Mouse (Mus musculus) liver, postnatal 0 days (tissue): ENCODE results near the gene Ucp3. TPM values are rescaled to one million over a fixed set of nuclear protein-coding genes. Genes with fewer than 3 reads are reported as not detected.

ENCODE experiments used
- ATAC-seq: fragments of 200-750 bp; cut with Nextera tagmentation; 2 replicates; pipeline ENCODE4 v1.8.0; 2017; ENCODE audit warnings: mild to moderate bottlenecking, moderate library complexity
- DNase-seq: peaks from one replicate; pipeline ENCODE4 v3.0.0-alpha.2; 2016
- H3K27ac ChIP-seq: fragments of 300-500 bp; sonication (generic); 2 replicates; pipeline ENCODE4 v1.5.1; 2014; ENCODE audit warnings: antibody characterized with exemption, moderate library complexity, mild to moderate bottlenecking, low read depth
- H3K27me3 ChIP-seq: fragments of 300-500 bp; sonication (generic); 2 replicates; pipeline ENCODE4 v1.6.1; 2014; ENCODE audit warnings: low read length, control low read depth, mixed read lengths; ENCODE audit not compliant: insufficient read depth
- H3K36me3 ChIP-seq: fragments of 300-500 bp; sonication (generic); replicated peaks from 2 replicates; pipeline ENCODE4 v1.6.1; 2014; ENCODE audit warnings: mild to moderate bottlenecking, control low read depth, low read length, moderate library complexity, mixed read lengths; ENCODE audit not compliant: insufficient read depth
- H3K4me1 ChIP-seq: fragments of 300-500 bp; sonication (generic); 2 replicates; pipeline ENCODE4 v1.6.1; 2014; ENCODE audit warnings: antibody characterized with exemption, mild to moderate bottlenecking, control low read depth; ENCODE audit not compliant: insufficient read depth
- H3K4me2 ChIP-seq: fragments of 300-500 bp; sonication (generic); 2 replicates; pipeline ENCODE4 v1.6.1; 2014; ENCODE audit warnings: low read depth, mild to moderate bottlenecking, low read length, moderate library complexity, mixed read lengths
- H3K4me3 ChIP-seq: fragments of 300-500 bp; sonication (generic); 2 replicates; pipeline ENCODE4 v1.5.1; 2014; ENCODE audit warnings: low read depth, low read length
- H3K9ac ChIP-seq: fragments of 300-500 bp; sonication (generic); replicated peaks from 2 replicates; pipeline ENCODE4 v1.6.1; 2014; ENCODE audit warnings: mild to moderate bottlenecking, moderate library complexity
- H3K9me3 ChIP-seq: fragments of 300-500 bp; sonication (generic); 2 replicates; pipeline ENCODE4 v1.6.1; 2016; ENCODE audit warnings: mild to moderate bottlenecking, control low read depth, low read length, mixed read lengths
- CTCF ChIP-seq: sonication (generic); IDR thresholded peaks from 2 replicates; pipeline ENCODE4 v1.5.1; 2016; ENCODE audit warnings: antibody characterized with exemption, low read depth
- EP300 ChIP-seq: IDR thresholded peaks from 2 replicates; pipeline ENCODE4 v1.6.1; 2016; ENCODE audit warnings: antibody characterized with exemption, low read depth, mild to moderate bottlenecking
- WGBS: fragments of 180-500 bp; shearing (Covaris S2); extraction: QIAGEN DNeasy Blood & Tissue Kit; methylation state at CpG from one replicate; pipeline ENCODE4 v1.1.7; 2014; ENCODE audit not compliant: insufficient replicate concordance; 5-methylcytosine and 5-hydroxymethylcytosine counted together
- polyA plus RNA-seq: library from polyadenylated mRNA; unstranded; fragments of >200 nt; fragmentation: Nextera tagmentation; extraction: Ambion mirVana; gene quantifications from 2 replicates; pipeline ENCODE4 v1.2.1, GENCODE M21; 2015

Gene Ucp3
- polyA plus RNA-seq, 1 experiment from 2014 or later = 0.08 TPM

DNA sequence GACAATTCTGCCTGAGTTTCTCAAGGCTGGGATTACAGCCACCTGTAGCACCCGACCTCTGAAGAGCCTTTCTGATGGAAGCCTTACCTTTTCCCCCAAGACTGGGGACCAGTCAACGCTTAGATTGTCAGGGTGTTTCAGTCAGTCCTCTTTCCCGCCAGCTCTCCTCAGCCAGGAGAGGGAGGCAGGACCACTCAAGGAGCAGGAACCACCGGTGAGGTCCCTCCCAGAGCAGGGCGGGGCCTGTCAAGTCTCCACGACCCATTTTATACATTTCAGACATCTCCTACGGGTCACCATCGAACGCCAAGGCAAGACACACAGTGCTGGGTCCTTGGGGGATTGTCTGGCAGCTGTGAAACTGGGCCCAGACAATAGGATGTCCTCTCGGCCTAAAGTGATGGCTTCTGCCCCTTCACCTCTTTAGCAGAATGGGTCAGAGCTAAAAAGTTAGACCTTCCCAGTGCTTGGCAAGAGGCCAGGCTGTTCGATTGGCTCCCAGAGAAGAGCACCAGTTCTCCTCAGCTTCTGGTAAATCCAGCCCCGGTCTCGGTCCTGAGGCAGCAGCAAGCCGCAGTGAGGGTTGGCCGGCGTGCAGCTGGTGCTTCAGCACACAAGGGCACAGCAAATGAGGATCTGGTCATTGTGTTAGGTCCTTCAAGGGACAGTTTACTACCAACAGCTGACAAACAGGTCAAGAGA lies 27.6 kb downstream of the Ucp3 start:
- H3K4me1 ChIP-seq = peaks cover 43% of the 10 kb centered on the region
- H3K4me2 ChIP-seq = no peak overlapping the region
- H3K36me3 ChIP-seq = peaks cover 53% of the 10 kb centered on the region
- H3K9me3 ChIP-seq = no peaks in the 10 kb centered on the region
- ATAC-seq (no peak), DNase-seq (peak; percentile 60)
- H3K27ac ChIP-seq = peak overlapping the region; percentile 58
- no peak overlapping the region; the same call in 1 of the 2 replicates for H3K9ac ChIP-seq
- 62% methylated on average over 16 of the region's 16 CpGs for WGBS
- H3K4me3 ChIP-seq = no peak overlapping the region
- peak; percentile 22; the same call in 1 of the 2 replicates for TF ChIP-seq EP300
- TF ChIP-seq CTCF = no peak
- H3K27me3 ChIP-seq = no peaks in the 10 kb centered on the region

DNA sequence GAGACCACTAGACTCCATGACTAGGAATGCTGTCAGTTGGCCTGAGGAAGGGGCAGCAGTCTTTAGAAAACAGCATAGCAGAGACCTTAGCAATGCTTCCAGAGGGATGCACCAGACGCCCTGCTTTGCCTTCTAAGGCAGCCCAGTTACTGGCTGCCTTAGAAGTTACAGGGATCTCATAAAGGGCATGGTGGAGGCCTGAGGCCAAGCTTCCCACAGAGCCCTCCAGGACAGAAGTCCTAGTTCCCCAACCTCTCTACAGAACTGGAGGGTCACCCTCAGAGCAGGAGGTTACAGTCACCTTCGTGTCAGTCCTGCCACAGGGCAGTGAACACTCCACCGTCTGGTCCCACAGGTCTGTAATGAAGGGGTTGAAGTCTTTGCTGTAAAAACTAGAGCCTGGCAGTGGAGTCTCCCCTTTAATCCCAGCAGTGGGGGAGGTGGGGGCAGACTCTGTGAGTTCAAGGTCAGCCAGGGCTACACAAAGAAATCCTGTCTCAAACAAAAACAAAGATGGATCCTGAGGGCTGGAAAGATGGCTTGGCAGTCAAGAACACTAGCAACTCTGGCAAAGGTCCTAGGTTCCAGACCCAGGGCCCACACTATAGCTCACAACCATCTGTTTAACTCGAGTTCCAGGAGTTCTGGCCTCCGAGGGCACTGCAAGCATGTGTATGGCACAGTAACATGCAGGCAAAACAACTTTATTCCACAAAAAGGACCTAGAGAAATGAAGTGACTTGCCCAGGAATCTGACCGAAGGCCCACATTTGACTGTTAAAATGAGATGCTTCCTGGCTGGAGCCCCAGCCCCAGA lies 28.4 kb downstream of the Ucp3 start:
- ATAC-seq = 0 out of 2 replicates have a peak, but pooled peaks have one; percentile 1
- peak; percentile 34 for DNase-seq
- H3K9ac ChIP-seq = no peak overlapping the region
- H3K27me3 ChIP-seq = no peaks in the 10 kb centered on the region
- H3K27ac ChIP-seq = peak overlapping the region; percentile 58
- TF ChIP-seq CTCF (no peak), EP300 (0 out of 2 replicates have a peak, but pooled peaks have one; percentile 2)
- peaks cover 37% of the 10 kb centered on the region for H3K4me1 ChIP-seq
- peaks cover 45% of the 10 kb centered on the region for H3K36me3 ChIP-seq
- no peak overlapping the region for H3K4me2 ChIP-seq
- H3K9me3 ChIP-seq = no peaks in the 10 kb centered on the region
- no peak overlapping the region for H3K4me3 ChIP-seq
- 62% methylated on average over 6 of the region's 6 CpGs for WGBS

DNA sequence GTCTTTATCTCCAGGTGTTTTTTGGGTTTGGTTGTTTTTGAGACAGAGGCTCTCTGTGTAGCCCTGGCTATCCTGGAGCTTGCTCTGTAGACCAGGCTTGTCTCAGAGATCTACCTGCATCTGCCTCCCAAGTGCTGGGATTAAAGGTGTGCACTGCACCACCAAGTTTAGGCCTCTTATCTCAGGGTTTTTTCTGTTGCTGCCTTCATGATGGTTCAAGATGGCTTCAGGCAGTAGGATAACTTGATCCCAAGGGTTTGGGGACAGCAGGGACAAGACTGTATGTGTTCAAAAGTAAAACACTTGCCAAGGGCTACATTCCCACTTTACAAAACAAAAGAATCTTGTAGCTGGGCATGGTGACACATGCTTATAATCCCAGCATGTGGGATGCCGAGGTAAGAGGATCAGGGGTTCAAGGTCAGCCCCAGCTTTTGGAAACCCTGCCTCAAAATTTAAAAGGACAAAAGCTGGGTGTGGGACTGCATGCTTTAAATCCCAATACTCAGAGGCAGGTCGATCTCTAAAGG lies 29.1 kb downstream of the Ucp3 start:
- no peak for DNase-seq
- no peaks in the 10 kb centered on the region for H3K27me3 ChIP-seq
- 39% methylated on average over 2 of the region's 2 CpGs for WGBS
- no peak overlapping the region for H3K4me3 ChIP-seq
- H3K27ac ChIP-seq = peak overlapping the region; percentile 58
- peaks cover 38% of the 10 kb centered on the region for H3K36me3 ChIP-seq
- H3K9me3 ChIP-seq = no peaks in the 10 kb centered on the region
- peaks cover 30% of the 10 kb centered on the region for H3K4me1 ChIP-seq
- 0 out of 2 replicates have a peak, but pooled peaks have one; percentile 5 for ATAC-seq
- no peak overlapping the region for H3K9ac ChIP-seq
- no peak overlapping the region for H3K4me2 ChIP-seq
- TF ChIP-seq EP300 = no peak
- no peak for TF ChIP-seq CTCF

DNA sequence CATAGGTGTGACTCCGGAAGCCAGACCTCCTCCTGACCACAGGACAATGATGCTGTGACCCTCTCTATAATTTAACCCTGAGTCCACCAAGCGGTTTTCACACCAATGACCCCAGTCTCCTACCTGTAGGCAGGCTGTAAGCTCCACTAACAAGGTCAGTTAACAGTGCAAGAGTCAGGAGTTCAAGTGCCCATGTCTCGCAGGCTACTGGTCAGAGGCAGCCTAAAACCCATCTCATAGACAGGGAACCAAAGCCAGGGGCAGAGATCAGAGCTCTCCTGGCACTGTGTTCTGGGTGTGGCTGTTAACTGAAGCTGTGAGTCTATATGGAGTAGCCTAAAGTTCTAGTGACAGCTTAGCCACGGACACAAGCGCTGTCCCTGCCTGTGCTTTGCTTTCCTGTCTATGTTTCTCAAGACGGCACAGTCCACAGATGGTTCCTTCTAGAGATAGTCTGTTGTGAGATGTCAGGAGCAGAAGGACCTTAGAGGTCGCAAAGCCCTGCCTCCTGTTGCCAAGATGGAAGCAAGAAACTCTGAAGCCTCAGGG lies 29.7 kb downstream of the Ucp3 start:
- Histone ChIP-seq H3K4me1 (peaks cover 27% of the 10 kb centered on the region), H3K9ac (no peak overlapping the region), H3K27ac (peak overlapping the region; percentile 58), H3K9me3 (no peaks in the 10 kb centered on the region), H3K4me2 (peak overlapping the region; percentile 2; the same call in 1 of the 2 replicates), H3K36me3 (peaks cover 32% of the 10 kb centered on the region), H3K4me3 (no peak overlapping the region), H3K27me3 (no peaks in the 10 kb centered on the region)
- WGBS = 48% methylated on average over 7 of the region's 7 CpGs
- TF ChIP-seq EP300 (no peak), CTCF (no peak)
- peak; percentile 43 for DNase-seq
- ATAC-seq = peak; percentile 28

DNA sequence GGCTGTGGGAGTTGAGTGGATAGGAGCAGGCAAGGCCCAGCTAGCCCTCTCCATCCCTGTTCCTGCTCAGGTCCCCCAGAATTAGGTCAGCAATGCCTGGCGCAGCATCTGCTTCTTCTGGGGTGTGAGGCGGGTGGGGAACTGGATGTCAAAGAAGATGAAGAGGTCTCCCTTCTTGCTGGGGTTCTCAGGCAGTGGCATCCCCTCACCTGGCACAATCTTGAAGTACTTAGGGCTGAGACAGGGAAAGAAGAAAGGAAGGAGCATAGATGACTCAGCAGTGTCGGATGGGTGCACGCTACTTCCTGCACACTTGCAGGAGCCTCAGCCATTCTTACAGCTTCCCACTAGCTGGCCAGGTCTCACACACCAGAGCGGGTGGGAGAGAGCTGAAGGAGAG lies 30.3 kb downstream of the Ucp3 start:
- Histone ChIP-seq H3K9me3 (no peaks in the 10 kb centered on the region), H3K4me2 (peak overlapping the region; percentile 2; the same call in 1 of the 2 replicates), H3K36me3 (peaks cover 26% of the 10 kb centered on the region), H3K27ac (peak overlapping the region; percentile 58), H3K4me1 (peaks cover 27% of the 10 kb centered on the region), H3K4me3 (no peak overlapping the region), H3K27me3 (no peaks in the 10 kb centered on the region), H3K9ac (no peak overlapping the region)
- TF ChIP-seq EP300 (no peak), CTCF (no peak)
- DNase-seq = peak; percentile 45
- peak; percentile 24; the same call in 1 of the 2 replicates for ATAC-seq
- WGBS = 44% methylated on average over 5 of the region's 5 CpGs
